Mouse (Mus musculus): ENCODE measurements around the gene Ccnq. TPM values are rescaled to one million over a fixed set of nuclear protein-coding genes. Genes with fewer than 3 reads are reported as not detected.
A peak's percentile ranks its signal among the peaks of the same experiment; 100 is the strongest.
"Not testable (repeated sequence)": the region's sequence is repeated elsewhere in the genome, so short reads cannot be mapped to it uniquely, and the experiment has no call there.

Gene Ccnq
- total RNA-seq, 2 experiments from 2014 or later, result 9.5 to 10.0 TPM

DNA sequence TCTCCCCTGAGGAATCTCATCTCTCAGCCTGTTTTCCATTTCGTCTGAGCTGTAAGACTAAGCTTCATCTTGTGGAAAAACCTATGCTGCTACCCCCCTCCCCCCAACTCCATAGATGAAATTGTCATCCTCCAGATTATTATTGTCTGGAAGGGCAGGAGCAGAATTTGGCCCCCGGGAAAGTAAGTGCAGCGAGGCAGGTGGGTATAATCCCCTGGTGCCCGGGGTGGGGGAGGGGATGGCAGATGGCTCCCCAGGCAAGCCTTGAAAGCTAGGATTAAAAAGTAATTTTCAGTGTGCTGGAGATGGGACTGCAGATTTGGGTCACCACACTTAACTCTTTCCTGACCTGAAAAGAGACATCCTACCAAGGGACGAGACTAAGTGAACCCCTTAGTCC lies 10.7 kb upstream of the Ccnq start:
- DNase-seq, result no peak

DNA sequence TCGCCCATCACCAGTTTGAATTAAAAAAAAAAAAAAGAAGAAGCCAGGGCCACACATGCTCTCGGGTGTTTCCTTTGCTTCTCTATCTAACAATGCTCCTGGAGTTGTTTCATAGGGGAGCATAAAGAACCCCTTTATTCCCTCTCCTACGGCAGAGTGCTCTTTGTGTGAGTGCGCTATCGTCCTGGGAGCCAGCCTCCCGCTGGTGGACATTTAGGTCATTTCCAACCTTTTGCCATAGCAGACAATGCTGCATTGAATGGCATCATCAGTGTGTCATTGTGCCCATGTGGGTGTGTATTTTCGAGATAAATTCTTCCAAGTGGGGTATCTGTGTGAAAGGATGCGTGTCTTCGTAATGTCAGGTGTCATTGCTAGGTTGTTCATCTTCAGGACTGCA lies 9.6 kb upstream of the Ccnq start:
- DNase-seq, result no peak

DNA sequence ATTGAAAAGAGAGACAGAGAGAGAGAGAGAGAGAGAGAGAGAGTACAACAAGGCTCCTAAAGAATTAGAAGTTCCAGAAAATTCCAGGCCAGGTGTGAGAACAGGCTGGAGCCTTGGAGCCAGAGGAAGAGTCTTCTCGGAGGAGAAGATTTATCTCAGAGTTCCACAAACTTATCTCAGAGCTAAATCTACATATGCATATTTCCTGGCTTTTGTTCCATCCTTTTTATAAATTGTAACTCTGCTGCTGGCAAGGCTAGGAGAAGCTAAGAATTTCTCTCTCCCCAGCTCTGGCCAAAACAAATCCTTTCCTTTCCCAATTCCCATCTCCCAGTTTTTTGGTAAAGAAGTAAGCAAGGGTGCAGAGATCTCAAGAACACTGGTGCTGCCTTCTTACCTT lies 3.8 kb upstream of the Ccnq start:
- DNase-seq, result no peak

DNA sequence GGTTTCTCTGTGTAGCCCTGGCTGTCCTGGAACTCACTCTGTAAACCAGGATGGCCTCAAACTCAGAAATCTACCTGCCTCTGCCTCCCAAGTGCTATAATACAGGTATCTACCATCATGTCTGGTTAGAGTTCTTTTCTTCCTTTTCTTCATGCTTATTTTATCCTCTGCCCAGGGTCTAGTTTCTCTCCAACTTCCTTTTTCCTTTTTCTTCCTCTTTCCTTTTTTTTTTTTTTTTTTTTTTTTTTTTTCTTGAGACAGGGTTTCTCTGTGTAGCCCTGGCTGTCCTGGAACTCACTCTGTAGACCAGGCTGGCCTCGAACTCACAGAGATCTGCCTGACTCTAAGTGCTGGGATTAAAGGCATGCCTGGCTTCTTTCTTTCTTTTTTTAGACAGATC lies 2.6 kb upstream of the Ccnq start:
- not testable (repeated sequence) for DNase-seq

DNA sequence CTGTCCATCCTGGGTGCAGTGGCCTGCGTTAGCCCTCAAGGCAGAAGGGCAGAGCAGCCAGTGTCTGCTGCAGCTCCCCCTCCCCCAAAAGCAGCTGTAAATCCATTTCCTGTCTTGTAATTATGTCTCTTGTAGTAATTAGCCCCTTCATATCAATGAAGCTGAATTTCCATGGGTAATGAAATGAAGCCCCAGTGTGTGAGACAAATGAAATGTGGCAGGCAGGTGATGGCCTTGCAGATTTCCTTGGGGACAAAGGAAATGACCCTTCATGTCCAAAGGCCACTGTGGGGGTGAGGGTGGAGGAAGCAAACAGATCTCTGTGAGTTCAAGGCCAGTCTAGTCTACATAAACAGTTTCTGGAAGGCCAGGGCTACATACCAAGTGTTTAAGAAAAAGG lies 1.7 kb upstream of the Ccnq start:
- no peak for DNase-seq

DNA sequence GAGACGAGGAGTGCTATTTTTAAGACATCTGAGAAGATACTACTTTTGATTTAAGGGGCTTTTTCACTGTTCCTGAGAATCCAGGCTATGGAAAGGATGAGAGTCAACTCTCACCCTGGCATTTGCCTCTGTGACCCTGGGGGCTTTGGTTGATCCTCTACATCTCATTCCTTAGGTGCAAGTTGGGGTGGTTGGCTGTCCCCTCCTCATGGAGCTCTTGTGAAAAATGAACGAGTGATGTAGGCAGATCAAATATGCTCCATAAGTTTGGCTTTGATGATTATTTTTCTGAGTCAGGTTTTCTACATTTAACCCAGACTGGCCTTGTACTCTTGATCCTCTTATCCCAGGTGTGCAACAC lies 294 bp upstream of the Ccnq start:
- DNase-seq, result no peak

DNA sequence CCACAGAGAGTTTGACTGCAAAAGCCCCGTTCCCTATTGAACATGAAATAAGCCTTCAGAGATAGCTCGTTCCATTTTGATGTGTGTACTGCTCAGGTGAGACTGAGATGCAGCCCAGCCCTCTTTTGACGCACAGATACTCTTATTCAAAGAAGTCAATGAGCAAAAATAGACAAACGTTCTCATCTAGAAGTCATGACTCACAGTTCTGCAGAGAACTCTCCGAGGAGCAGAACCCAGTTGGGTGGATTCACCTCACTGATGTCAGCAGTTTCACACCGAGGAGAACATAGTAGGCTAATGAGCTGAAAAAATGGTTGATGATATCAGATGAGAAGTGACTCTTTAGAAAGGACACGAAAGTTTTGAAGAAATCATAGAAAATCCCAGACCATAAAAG lies 5.3 kb downstream of the Ccnq start:
- DNase-seq, result no peak

DNA sequence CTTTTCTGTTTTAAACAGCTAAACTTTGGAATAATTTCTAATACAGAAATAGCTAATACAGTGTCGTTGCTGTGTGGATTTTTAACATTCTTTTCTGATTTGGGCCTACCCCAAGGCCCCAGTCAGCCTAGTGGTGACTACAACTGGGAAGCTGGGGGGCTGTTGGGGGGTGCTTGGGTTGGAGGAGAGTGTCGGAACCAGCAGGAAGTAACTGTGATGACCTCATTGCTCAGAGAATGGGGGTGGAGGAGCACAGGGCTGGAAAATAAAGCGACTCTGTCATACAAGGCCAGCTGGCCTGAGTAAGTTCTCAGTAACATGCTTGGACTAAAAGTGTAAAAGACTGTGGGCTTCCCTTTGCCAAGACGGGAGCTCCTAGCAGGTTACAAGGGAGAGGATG lies 6.1 kb downstream of the Ccnq start:
- peak; percentile 6 for DNase-seq

DNA sequence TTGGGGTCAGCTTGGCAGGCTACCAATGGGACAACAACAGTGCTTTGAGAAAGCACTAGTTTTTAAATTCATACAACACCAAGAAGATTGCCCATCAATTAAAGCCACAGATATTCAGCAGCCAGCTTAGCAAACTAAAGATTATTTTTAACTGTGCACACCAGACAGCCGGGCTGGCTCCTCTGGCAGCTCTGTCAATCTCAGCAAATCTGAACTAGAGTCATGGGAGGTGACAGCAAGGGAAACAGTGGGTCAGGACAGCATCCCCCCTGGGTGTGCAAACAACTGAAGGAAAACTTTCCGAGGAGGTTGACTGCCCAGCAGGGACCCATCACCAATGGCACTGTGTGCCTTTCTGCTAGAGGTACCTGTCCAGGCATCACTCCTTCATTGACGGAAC lies 9.1 kb downstream of the Ccnq start:
- no peak for DNase-seq

DNA sequence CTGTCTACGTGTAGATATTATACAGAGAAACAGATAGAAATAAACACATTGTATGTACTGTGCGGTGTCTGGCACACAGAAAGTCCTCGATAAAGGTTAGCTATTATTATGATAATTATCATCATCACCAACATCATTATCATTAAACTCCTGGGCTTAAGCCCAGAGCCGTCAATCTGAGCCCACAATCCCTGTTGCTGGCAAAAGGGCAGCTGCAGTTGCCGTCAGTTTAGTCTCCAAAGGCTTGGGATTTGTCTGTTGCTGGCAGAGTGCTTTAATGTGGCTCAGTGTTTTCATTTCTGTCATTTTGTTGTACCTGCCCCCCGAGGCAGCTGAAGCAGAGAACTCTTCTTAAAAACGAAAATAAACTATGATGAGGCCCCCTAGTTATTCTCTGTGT lies 9.6 kb downstream of the Ccnq start:
- DNase-seq, result no peak

DNA sequence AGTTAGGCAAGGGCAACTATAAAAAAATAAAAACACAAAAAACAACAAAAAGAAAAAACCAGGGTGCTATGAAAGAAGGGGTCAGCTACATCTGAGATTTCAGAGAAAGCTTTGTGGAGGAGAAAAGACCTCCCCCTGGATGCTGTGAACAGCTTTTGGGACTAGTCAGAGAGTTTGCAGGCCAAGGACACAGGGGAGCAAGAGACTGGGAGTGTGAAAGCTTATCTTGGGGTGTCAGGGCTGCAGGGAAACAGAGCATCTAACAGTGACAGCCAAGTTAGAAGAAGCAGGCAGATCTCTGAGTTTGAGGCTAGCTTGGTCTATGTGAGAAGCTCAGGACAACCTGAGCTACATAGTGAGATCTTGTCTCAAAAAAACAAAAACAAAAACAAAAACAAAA lies 12.2 kb downstream of the Ccnq start:
- no peak for DNase-seq

DNA sequence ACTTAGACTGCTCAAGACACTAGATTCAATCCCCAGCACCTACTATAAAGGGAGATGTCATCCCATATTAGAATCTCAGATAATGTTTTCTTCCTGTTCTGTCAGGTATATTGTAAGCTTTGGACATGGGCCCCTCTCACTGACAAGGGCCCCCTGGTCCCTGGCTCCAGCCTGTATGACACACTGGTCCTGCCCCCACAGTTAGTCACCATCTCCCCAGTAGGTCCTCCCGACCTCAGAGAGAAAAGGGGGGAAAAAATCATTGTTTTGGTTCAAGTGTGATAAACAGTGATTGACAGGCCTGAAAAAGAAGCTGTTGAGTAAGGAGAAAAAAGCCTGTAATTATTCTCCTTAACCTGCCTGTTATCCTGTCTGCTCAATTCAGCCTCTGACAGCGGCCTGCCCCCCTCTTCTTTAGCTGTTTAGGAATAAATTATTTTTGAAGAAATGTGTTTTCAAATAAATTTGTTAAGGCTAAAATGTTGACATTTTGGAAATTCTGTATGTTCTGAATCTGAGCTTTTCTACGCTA lies 14.6 kb downstream of the Ccnq start:
- DNase-seq, result no peak

DNA sequence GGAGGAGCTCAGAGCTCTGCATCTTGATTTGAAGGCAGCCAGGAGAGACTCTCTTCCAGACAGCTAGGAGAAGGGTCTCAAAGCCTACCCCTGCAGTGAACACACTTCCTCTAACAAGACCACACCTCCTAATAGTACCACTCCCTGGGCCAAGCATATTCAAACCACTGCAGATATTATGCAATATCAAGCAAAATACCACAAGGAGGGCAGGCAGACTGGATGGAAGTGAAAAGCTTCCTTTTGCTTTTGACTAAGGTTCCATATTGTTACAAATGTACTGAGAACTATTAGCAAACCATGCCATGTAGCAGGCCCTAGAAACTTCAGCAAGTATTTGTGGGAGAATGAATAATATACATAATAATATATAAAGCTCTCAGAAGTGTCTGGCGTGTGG lies 16.4 kb downstream of the Ccnq start:
- DNase-seq, result no peak

DNA sequence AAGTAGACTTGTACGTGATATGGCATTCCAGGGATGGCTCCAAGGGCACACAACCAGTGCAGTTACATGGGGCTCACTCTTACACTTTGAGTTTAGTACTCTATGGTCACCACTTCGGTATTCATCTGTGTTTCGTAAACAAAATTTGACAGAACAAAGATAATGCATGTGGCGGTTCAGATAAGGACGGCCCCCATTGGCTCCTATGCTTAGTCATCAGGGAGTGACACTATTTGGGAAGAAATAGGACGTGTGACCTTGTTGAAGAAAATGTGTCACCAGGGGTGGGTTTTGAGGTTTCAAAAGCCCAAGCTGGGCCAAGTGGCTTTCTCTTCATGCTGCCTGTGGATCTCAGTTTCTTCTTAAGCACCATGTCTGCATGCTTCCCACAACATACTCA lies 18.9 kb downstream of the Ccnq start:
- no peak for DNase-seq

DNA sequence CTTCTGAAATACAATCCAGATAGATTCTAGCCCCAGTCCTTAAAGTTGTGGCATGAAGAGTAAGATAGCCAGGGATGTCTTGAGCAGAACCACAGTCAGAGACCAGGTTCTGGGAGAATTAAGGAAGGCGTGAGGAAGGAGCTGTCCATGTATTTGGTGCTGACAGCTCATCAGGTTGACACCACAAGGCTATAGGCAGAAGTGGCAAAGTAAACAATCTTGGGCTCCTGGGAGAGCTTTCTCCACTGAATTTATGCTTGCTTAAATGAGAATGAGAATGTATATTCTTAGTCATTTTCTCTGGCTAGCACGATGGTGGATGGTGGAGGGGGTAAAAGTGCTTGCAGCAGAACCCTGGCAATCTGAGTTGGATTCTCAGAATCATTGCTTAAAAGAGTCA lies 20.6 kb downstream of the Ccnq start:
- DNase-seq, result no peak

DNA sequence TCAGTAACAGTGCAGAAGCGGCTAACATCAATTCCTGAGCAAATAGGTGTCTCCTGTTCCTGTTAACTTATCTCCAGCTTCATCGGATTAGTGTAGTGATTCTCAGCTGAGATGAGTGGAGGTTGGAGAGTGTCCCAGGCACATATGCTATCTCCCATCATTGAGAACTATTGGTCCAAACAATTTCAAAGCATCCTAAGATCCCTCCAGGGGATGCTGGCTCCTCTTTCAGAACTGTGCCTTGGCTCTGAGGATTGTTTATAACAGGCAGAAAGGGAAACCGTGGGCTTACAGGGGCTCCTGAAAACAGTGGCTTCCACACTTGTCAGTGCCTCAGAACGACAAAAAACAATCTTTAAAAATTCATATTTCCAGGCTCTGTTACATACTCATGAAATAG lies 23.5 kb downstream of the Ccnq start:
- no peak for DNase-seq

DNA sequence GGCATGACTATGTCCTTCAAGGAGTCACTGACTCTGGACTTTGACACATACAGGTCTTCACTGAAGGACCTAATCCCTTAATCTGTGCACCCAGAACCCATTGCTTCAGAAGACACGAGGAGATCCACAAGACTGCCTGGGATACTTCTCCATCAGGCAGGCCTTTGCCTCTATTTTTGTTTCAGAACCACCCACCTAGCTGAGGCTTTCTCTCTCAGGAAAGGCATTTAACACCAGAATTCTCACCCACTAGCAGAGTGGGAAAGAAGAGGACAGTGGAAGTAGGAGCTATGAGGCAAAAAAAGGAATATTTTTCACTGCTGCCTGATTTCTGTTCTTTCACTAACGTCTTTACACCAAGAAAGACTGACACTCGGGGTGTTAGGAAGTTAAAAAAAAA lies 25.2 kb downstream of the Ccnq start:
- no peak for DNase-seq

DNA sequence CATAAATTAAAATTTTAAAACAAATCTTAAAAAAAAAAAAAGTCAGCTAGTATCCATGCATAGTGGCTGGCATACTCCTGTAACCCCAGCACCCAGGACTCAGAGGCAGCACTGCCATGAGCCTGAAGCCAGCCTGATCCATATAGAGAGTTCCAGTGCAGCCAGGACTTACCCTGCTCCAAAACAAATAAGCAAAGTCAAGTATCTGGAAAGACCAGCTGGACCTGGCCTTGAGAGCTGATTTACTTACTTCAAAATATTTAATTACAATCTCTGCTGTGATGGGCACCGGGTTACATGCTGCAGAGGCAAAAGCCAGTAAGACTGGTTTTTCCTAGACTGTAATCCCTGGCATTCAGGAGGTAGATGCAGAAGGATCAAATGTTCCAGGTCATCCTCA lies 26.7 kb downstream of the Ccnq start:
- DNase-seq, result no peak

DNA sequence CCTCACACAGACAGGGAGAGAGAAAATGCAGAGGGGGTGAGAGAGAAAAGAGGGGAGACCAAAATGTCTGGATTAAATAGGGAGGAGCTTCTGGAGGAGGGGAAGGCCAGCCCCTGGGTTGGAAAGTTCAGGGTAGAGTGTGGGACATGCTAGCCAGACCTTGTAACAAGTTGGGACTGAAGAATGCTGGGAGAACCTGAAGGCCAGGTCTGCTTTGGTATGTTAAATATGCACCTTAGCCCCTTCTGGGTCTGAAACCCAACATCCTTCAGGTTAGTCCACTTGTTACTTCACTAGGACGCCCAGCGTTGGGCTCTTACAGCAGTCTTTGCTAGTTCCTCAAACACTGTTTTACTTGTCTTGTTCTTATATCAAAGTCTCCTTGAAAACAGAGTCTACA lies 30.1 kb downstream of the Ccnq start:
- no peak for DNase-seq

DNA sequence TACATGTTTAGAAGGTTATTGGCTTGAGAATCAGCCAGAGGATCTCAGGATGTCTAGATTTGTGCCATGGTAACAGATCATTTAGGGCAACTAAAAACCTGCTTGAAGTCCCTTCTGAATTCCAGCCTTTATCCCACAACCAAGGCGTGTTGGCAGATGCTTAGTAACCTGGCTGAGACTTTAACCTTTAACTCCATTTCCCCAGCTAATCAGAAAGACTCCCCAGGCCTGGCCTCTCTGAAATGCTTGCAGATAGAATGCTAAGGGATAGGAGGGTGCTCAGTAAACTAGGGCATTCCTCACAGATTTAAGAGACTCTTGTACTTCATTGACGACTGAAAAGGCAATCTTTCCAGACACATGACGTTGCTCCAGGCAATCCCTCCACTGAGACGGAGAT lies 33.9 kb downstream of the Ccnq start:
- no peak for DNase-seq

DNA sequence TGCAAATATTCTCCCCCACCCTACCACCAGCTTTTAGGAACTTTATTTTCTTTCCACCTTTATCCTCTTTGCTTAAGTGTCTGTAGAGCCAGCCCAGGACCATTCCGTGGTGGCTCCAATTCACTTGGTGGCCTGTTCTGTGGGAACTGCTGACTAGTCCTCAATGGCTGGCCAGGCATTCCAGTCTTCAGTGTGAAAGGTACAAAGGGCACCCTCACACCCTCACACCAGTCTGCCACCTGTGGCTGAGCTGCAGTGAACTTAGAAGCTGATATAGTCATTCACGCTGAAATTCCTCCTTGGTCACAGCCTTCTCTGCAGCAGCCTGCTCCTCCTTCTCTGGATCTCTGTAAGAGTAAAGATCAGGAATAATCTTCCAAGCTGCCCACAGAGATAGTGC lies 42.9 kb downstream of the Ccnq start:
- DNase-seq, result no peak

DNA sequence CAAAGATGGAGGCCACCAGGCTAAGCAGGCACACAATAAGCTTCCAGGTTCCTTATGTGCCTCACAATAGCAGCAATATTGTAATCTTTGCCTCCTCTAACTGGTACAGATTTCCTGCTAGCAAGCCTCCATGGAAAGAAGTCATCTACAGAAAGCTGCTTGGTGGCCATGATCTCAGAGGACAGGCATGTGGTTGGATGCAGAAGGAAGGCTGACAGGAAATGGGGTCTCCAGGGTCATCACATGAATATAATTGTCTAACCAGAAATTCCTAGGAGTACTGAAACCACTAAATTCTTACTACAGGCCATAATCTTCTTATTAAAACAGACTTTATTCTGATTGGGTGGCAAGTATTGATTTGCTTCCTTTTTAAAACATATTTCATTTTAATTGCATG lies 45.5 kb downstream of the Ccnq start:
- no peak for DNase-seq

DNA sequence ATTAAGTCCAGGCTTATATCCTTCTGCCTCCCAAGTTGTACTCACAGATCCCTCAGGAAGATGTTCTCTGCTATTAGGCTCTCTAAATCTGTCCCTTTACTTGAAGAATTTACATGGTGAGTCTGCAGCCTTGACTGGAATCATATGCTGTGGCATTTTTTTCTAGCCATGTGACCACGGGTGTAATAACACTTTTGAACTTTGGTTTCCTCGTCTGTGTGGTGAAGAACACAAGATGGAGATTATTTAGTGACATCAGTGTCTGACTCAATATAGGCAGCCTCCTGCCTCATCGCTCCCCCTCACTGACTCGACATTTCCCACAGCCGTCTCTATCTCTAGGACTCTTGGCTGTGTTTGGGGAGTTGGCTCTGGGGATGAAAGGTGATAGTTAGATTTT lies 48.4 kb downstream of the Ccnq start:
- DNase-seq, result no peak

DNA sequence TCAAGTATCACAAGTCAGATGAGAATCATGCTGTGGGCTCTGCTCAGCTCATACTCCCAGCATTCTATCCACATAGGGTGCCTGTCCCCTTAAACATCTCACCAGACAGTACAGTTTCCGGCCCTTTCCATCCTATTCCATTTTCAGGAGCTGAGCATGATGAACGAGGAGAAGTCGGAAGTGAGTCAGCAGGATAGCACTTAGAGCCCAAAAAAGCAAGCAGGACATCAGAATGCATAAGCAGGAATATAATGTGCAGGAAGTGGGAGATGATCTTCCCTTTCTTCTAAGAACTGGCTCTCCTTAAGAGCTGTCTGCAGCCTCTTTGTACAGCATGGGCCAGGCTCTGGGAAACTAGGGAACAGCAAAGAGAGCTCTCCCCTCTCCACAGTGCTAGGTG lies 49.2 kb downstream of the Ccnq start:
- DNase-seq, result no peak

Data from gastrocnemius, postnatal 25 days (tissue).